Mouse (Mus musculus): Measurements from ENCODE around the gene Myo1b. TPM values are rescaled to one million over a fixed set of nuclear protein-coding genes. Genes with fewer than 3 reads are reported as not detected.
A peak's percentile ranks its signal among the peaks of the same experiment; 100 is the strongest.

Myo1b gene
- polyA plus RNA-seq, 1 experiment from 2014 or later, result 26.2 TPM

- H3K27me3 ChIP-seq, result no peaks in the 10 kb centered on the region
- no peak for TF ChIP-seq CTCF (IDR thresholded peaks at IDR 0.05)
- in situ Hi-C loops (cut with MboI; ENCODE audit: low pct_unique_long_range_greater_than_20kb), result no loop called here
- ChIA-PET CTCF (interaction anchor here (1.2 kb wide), 1 partner anchor 9 kb away, joined by 3 read pairs; no protein-coding TSS in a partner anchor), POLR2A (no interaction called here)
- ATAC-seq, result no peak
- no peak for DNase-seq (ENCODE audit: low read depth, low spot score)
Observed at GRCm38 (mm10) chr1:51855541-51856244, 60.2 kb downstream of the Myo1b start.

- no peaks in the 10 kb centered on the region for H3K27me3 ChIP-seq
- no peak for TF ChIP-seq CTCF (IDR thresholded peaks at IDR 0.05)
- no peak for ATAC-seq
- ChIA-PET CTCF (no interaction called here), POLR2A (no interaction called here)
- in situ Hi-C loops (cut with MboI; ENCODE audit: low pct_unique_long_range_greater_than_20kb), result no loop called here
- no peak for DNase-seq (ENCODE audit: low read depth, low spot score)
Observed at GRCm38 (mm10) chr1:51852314-51852713, 63.6 kb downstream of the Myo1b start.

- ChIA-PET POLR2A (no interaction called here), CTCF (interaction anchor here (1.2 to 1.4 kb wide), 2 partner anchors 26 to 47 kb away, joined by 3 to 4 read pairs; no protein-coding TSS in a partner anchor)
- in situ Hi-C loops (cut with MboI; ENCODE audit: low pct_unique_long_range_greater_than_20kb), result no loop called here
- no peak for TF ChIP-seq CTCF (IDR thresholded peaks at IDR 0.05)
- no peaks in the 10 kb centered on the region for H3K27me3 ChIP-seq
- ATAC-seq (peak; percentile 93), DNase-seq (ENCODE audit: low read depth, low spot score) (peak; percentile 74)
Observed at GRCm38 (mm10) chr1:51849570-51850211, 66.2 kb downstream of the Myo1b start.

GRCm38 (mm10) chr1:51845264-51846036 lies 70.4 kb downstream of the Myo1b start:
- DNase-seq (ENCODE audit: low read depth, low spot score) (no peak), ATAC-seq (no peak)
- in situ Hi-C loops (cut with MboI; ENCODE audit: low pct_unique_long_range_greater_than_20kb), result no loop called here
- no peaks in the 10 kb centered on the region for H3K27me3 ChIP-seq
- ChIA-PET POLR2A (interaction anchor here (0.8 kb wide), 1 partner anchor 21 kb away, joined by 3 read pairs; no protein-coding TSS in a partner anchor), CTCF (interaction anchor here (0.7 to 1.9 kb wide), 2 partner anchors 12 to 41 kb away, joined by 3 to 4 read pairs; no protein-coding TSS in a partner anchor)
- TF ChIP-seq CTCF (IDR thresholded peaks at IDR 0.05), result no peak

- in situ Hi-C loops (cut with MboI; ENCODE audit: low pct_unique_long_range_greater_than_20kb), result no loop called here
- no peaks in the 10 kb centered on the region for H3K27me3 ChIP-seq
- DNase-seq (ENCODE audit: low read depth, low spot score) (no peak), ATAC-seq (no peak)
- TF ChIP-seq CTCF (IDR thresholded peaks at IDR 0.05), result no peak
- CTCF ChIA-PET, result interaction anchor here (1.7 kb wide), 2 partner anchors 23 to 70 kb away, joined by 4 to 5 read pairs; no protein-coding TSS in a partner anchor
- POLR2A ChIA-PET, result no interaction called here
Observed at GRCm38 (mm10) chr1:51837845-51838623, 77.8 kb downstream of the Myo1b start.

- CTCF ChIA-PET, result interaction anchor here (1.7 kb wide), 2 partner anchors 24 to 71 kb away, joined by 4 to 5 read pairs; no protein-coding TSS in a partner anchor
- DNase-seq (ENCODE audit: low read depth, low spot score) (no peak), ATAC-seq (no peak)
- no peak for TF ChIP-seq CTCF (IDR thresholded peaks at IDR 0.05)
- POLR2A ChIA-PET, result no interaction called here
- in situ Hi-C loops (cut with MboI; ENCODE audit: low pct_unique_long_range_greater_than_20kb), result no loop called here
- H3K27me3 ChIP-seq, result no peaks in the 10 kb centered on the region
Observed at GRCm38 (mm10) chr1:51837311-51837710, 78.6 kb downstream of the Myo1b start.

GRCm38 (mm10) chr1:51835795-51836194 lies 80.1 kb downstream of the Myo1b start:
- DNase-seq (ENCODE audit: low read depth, low spot score) (no peak), ATAC-seq (no peak)
- TF ChIP-seq CTCF (IDR thresholded peaks at IDR 0.05), result no peak
- ChIA-PET CTCF (interaction anchor here (1.2 kb wide), 1 partner anchor 12 kb away, joined by 3 read pairs; no protein-coding TSS in a partner anchor), POLR2A (interaction anchor here (0.6 to 1.1 kb wide), 2 partner anchors 13 to 22 kb away, joined by 3 read pairs; no protein-coding TSS in a partner anchor)
- H3K27me3 ChIP-seq, result no peaks in the 10 kb centered on the region
- in situ Hi-C loops (cut with MboI; ENCODE audit: low pct_unique_long_range_greater_than_20kb), result no loop called here

GRCm38 (mm10) chr1:51834072-51834471 lies 81.8 kb downstream of the Myo1b start:
- no peak for ATAC-seq
- CTCF ChIA-PET, result interaction anchor here (1.0 to 1.5 kb wide), 2 partner anchors 11 to 14 kb away, joined by 3 to 4 read pairs; no protein-coding TSS in a partner anchor
- in situ Hi-C loops (cut with MboI; ENCODE audit: low pct_unique_long_range_greater_than_20kb), result no loop called here
- POLR2A ChIA-PET, result no interaction called here
- TF ChIP-seq CTCF (IDR thresholded peaks at IDR 0.05), result no peak
- H3K27me3 ChIP-seq, result no peaks in the 10 kb centered on the region
- no peak for DNase-seq (ENCODE audit: low read depth, low spot score)

GRCm38 (mm10) chr1:51829353-51829752 lies 86.5 kb downstream of the Myo1b start:
- ATAC-seq, result peak; percentile 78
- no peak for DNase-seq (ENCODE audit: low read depth, low spot score)
- CTCF ChIA-PET, result no interaction called here
- TF ChIP-seq CTCF (IDR thresholded peaks at IDR 0.05), result no peak
- in situ Hi-C loops (cut with MboI; ENCODE audit: low pct_unique_long_range_greater_than_20kb), result no loop called here
- POLR2A ChIA-PET, result no interaction called here
- no peaks in the 10 kb centered on the region for H3K27me3 ChIP-seq

GRCm38 (mm10) chr1:51822531-51822930 lies 93.3 kb downstream of the Myo1b start:
- TF ChIP-seq CTCF (IDR thresholded peaks at IDR 0.05), result no peak
- DNase-seq (ENCODE audit: low read depth, low spot score), result no peak
- ChIA-PET CTCF (interaction anchor here (1.2 to 1.3 kb wide), 3 partner anchors 13 to 178 kb away, joined by 3 to 4 read pairs (median 3); no protein-coding TSS in a partner anchor), POLR2A (interaction anchor here (1.1 kb wide), 1 partner anchor 13 kb away, joined by 3 read pairs; no protein-coding TSS in a partner anchor)
- no peak for ATAC-seq
- H3K27me3 ChIP-seq, result no peaks in the 10 kb centered on the region
- in situ Hi-C loops (cut with MboI; ENCODE audit: low pct_unique_long_range_greater_than_20kb), result no loop called here

All from Patski (cell line).